Mouse (Mus musculus) spleen, postnatal 4 days (tissue): Measurements from ENCODE around the gene Camta1.

Experiments used
- DNase-seq, 2 experiments: peaks; one replicate each; pipeline ENCODE4 v3.0.0; 2022; ENCODE audit warnings: low spot score in 2 of 2

Camta1 gene

GRCm38 (mm10) chr4:151520103-151520502 is 341.6 kb downstream of the Camta1 start:
- DNase-seq = no peak

- DNase-seq = no peak
Observed at GRCm38 (mm10) chr4:151519011-151519410, 342.7 kb downstream of the Camta1 start.

DNA sequence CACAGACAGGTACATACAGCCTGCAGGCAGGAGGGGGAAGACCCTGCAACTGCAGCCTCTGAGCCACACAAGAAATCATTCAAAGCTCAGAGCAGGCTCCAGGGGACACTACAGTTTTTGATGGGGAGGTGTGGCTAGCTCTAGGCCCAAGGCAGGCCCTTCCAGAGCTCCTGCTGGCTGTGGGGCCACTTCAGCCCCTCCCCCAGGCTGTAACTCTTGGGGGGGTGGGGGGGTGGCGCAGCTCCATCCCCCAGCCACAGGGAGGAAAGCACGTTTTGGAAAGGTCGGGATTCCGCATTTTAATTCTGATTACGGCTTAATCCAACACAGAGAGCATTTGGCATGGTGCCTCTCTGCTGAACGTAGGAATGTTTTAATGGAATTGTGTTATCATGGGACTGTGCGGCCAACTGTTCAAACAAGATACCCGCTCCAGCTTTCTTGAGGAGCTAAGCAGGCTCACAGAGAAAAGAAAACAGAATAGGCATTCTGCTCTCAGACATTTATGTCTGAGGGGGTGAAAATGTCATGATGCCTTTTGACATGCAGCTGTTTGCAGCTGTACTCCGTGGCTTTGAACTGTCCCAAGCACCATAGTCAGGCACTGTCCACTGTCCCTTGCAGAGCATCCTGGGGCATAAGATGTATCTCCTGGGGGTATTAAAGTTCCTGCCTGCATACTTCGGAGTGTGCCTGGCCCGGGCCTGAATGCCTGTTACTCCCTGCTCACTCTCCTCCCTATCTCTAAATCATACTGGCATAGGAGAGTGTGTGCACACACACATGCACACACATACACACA is 344.5 kb downstream of the Camta1 start:
- DNase-seq = no peak

GRCm38 (mm10) chr4:151515316-151515715 is 346.4 kb downstream of the Camta1 start:
- no peak for DNase-seq

DNA sequence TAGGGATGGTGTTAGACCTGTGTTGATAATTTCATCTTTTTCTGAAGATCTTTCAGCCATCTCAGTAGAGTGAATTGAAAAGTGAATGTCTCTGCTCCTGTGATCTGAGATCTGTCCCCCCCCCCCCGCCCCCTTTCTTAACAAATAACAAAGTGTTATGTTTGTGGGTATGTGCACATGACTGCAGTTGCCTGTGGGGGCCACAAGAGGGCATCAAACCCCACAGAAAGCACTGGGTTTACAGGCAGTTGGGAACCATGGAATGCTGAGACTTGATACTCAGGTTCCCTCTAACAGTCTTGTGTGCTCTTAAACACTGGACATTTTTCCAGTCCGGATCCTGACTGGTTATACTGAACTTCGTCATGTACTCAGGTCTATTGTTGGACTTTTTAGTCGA is 350.6 kb downstream of the Camta1 start:
- DNase-seq = no peak

DNA sequence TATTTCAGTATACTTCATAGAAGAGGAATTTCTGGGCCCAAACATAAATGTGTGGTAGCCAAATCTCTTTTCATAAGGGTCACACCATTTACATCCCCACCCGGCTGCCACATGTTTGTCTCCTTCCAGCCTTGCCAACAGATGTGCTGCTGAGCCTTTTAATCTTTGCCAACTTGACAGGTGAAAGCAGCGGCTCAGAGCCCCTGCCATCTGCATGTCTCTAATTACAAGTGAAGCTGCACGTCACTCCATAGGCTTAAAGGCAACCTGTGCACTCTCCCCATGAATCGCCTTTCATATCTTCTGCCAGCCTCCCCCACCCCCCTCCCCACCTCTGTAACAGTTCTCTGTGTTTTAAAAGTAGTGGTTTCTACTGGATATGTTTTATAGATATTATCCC is 351.3 kb downstream of the Camta1 start:
- no peak for DNase-seq

DNA sequence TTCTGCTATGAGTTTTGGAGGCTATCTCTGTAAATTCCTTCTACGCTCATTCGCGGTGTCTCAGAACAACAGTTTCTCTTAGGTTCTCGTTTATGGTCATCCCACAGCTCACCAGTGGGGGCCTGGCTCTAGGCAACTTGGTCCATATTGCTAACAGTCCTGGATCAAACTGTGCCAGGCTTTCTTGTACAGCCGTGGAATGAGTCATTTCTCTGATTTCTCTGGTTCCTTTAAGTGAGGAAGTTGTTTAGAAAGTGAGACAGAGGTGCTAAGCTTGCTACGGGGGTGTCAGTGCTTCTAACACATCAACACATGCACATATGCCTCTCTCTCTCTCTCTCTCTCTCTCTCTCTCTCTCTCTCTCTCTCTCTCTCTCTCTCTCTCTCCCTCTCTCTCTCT is 355.0 kb downstream of the Camta1 start:
- DNase-seq = no peak

GRCm38 (mm10) chr4:151498481-151499276 is 363.0 kb downstream of the Camta1 start:
- DNase-seq = no peak

DNA sequence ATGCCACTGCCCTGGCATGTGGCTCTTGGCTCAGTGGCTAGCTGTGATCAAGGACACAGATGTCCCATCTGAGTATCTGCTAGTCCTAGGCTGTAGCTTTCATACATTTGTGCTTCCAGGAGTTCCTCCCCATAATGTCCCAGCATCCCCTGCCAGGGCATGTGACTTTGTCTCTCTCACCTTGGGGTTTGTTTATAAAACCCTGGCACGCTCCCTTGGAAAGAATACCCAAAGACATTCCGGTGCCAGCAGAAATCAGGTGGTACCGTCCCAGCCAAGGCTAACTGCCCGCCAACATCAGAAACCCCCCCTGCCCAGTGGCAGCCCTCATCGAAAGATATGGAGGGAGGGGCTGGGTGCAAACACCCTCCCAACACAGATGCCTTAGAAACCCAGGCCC is 365.1 kb downstream of the Camta1 start:
- DNase-seq = no peak

- no peak for DNase-seq
Observed at GRCm38 (mm10) chr4:151495276-151495882, 366.3 kb downstream of the Camta1 start.

DNA sequence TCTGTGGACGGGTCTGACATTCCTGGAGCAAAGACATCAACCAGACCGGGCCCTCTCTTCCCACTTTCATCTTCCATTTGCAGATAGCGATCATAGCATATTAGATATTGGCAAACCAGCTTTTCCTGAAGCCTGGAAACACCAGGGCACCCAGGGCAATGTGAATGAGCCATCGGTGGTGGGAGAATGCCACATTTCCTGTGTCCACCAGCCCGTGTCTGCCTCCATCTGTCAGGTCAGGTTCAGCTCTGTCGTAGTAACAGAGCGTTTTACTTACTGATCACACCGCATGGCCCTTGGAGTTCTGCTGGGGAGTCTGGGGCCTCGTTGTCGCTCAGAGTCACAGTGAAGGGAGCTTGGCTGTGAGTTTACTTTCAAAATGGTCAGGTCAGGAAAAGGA is 368.9 kb downstream of the Camta1 start:
- DNase-seq = no peak

- no peak for DNase-seq
Observed at GRCm38 (mm10) chr4:151483977-151484313, 377.7 kb downstream of the Camta1 start.

DNA sequence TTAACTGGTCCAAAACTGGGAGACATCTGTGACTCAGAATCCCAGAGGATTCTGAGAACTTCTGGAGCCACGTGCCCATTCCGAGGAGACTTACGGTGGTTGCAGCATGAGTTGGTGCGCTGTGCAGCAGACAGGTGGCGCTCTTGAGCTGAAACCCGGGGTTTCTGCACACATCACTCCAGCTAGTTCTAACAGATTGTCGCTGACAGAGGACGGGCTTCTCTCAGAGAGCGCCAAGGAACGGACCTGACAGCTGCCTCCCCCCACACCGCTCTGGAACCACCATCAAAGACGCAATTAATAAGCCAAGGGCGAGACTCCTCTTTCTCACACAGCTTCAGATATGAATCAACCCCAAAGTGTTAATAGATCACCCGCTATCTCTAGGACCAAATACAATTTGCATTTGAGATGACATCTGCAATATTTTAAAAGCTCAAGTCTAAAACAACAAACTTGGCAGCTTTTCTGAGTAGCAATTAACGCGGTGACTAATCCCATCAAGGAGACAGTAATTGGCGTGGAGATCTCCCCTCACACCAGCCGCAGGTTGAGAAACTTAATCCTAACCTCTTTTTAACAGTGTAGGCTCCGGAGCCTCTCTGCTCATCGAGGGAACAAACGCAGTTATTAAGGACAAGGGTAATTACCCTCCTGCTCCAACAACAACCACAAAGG is 378.2 kb downstream of the Camta1 start:
- DNase-seq = no peak

DNA sequence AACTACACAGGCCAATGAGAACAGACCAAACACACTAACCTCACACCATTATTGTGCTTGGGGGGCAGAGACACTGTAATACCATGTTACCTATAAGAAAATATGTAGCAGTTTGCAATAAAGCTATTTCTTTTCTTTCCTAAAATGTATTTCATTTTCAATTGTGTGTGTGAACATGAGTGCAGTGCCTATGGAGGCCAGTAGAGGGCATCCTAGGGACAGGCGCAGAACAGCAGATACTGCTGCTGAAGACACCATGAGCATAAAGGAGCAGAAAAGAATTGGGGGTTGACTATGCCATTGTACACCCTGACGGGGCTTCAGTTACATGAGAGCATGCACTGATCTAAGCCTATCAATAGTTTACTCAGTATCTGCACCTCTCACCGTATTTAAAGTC is 380.7 kb downstream of the Camta1 start:
- no peak for DNase-seq

DNA sequence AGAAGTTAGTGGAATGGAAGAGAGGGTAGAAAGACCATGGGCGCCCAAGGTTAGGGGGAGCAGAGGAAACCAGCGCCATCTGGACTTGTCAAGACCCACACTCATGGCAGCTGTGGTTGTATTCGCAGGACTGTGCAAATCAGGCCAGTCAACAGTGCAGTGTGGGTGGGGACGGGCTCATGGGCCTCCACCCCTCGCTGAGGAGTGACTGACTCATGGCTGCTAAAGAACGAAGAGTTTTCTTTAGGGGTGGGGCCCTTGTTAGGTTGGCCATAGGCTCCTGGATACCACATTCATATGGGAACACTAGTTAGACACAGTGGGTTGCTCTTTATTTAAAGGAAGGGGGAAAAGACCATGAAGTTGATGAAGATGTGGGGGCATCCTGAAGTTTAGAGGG is 383.7 kb downstream of the Camta1 start:
- no peak for DNase-seq

DNA sequence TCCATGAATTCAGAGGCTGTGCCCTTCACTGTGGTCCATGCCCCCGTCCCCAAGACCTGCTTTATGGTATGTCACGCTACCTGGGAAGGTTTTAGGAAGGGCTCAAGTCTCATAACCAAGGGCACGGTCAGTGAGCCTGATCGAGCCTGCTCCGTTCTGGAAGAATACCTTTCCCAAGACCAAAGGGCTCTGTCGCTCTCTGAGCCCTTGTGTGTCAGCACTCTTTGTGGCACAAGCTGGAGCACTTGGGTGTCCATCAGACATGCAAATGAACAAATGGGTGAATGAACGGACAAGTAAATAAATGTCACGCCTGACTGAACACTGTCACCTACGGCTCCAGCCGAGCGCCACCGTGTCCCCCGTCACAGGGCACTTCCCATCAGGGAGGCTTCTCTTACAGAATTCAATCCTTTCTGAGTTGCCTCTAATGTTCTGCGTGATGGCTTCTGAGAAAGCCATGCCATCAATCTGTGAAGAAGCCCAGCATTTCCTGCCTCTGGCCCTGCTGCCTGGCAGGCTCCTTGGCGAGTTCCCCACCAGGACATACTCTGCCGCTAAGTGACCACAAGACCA is 386.7 kb downstream of the Camta1 start:
- no peak for DNase-seq

DNA sequence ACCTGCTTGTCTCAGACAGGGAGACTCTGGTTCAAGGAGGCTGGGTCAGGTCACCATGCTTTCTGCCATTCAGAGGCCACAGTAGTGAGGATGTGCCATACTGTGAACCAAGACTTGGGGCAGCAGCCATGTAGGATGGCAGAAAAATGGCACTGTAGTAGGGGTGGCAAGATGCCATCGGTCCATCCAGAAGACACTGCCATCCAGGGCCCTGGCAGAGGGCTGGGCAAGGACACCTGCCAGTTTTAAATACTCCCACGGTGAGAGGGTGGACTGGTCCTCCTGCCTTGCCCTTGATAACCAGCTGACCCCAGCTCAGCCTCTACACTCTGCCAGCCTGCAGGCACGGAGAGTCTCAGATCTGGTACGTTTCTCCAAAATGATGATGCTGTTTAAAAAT is 389.8 kb downstream of the Camta1 start:
- DNase-seq = no peak

DNA sequence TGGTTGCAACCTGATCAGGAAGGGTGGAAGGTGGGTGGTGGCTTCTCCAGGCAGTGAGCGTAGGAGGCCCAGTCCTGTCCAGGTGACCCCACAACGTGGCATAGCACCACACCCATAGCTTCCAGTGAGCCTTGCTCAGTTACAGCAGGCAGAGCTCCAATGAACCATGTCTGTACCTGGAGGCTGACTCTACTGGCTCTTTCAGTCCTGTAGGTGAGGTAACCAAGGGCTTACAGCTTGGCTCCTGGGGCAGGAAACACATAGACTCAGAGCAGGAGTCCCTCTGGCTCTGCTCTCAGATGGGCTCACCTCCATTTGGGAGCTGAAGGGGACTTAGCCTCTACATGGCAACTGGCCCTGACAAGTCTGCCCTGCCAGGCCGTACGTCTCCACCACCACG is 393.3 kb downstream of the Camta1 start:
- no peak for DNase-seq

GRCm38 (mm10) chr4:151458686-151459085 is 403.0 kb downstream of the Camta1 start:
- no peak for DNase-seq

DNA sequence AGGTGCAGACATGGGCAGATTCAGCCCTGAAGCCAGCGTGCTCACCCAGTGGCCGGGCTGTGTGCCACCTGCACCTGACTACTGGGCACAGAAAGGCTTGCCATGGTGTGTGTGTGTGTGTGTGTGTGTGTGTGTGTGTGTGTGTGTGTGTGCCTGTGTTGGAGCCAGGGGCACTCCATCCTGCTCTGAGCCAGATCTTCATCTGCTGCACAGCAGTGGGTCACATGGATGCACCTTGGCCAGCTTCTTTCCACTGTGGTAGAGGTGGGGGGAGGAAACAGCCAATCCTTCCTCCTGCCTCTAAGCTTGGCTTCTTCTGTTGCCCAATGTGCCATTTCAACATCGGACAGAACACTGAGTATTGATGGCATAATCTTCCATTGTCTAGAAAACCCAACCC is 407.1 kb downstream of the Camta1 start:
- no peak for DNase-seq

- DNase-seq = no peak
Observed at GRCm38 (mm10) chr4:151454065-151454464, 407.6 kb downstream of the Camta1 start.

DNA sequence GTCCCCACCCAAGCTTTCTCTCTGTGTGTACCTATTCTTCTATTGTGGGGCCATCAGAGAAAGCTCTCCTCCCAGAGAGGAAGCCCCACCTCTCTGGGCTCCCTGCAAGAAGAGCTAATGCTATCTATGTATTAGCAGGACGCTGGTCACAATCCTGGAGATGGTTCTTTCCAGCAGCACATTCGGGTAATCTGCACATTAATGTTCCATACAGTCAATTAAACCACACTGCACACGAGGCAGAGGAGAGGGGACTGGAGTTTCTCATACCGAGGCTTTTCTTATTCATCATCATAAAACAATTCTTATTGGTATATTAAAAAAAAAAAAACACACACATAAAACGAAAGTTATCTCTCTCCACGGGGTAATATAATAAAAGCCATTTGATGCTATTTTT is 409.8 kb downstream of the Camta1 start:
- DNase-seq = no peak
